Mouse (Mus musculus) forebrain, embryonic 12.5 days (tissue): ENCODE results near the gene Abcg3. TPM values are rescaled to one million over a fixed set of nuclear protein-coding genes. Genes with fewer than 3 reads are reported as not detected.
"Not testable (repeated sequence)": the region's sequence is repeated elsewhere in the genome, so short reads cannot be mapped to it uniquely, and the experiment has no call there.

Source experiments
- ATAC-seq: fragments of 200-750 bp; cut with Nextera tagmentation; 2 replicates; pipeline ENCODE4 v1.8.0; 2017; ENCODE audit warnings: moderate TSS enrichment; ENCODE audit not compliant: low FRiP score
- H3K27ac ChIP-seq: fragments of 300-500 bp; sonication (generic); 2 replicates; pipeline ENCODE4 v1.5.1; 2016; ENCODE audit warnings: mild to moderate bottlenecking
- H3K27me3 ChIP-seq: fragments of 300-500 bp; sonication (generic); 2 replicates; pipeline ENCODE4 v1.6.1; 2016; ENCODE audit warnings: mild to moderate bottlenecking
- H3K36me3 ChIP-seq: fragments of 300-500 bp; sonication (generic); replicated peaks from 2 replicates; pipeline ENCODE4 v1.6.1; 2016; ENCODE audit warnings: mild to moderate bottlenecking
- H3K4me1 ChIP-seq: fragments of 300-500 bp; sonication (generic); 2 replicates; pipeline ENCODE4 v1.6.1; 2016
- H3K4me2 ChIP-seq: fragments of 300-500 bp; sonication (generic); 2 replicates; pipeline ENCODE4 v1.6.1; 2016; ENCODE audit warnings: mild to moderate bottlenecking, moderate library complexity
- H3K4me3 ChIP-seq: fragments of 300-500 bp; sonication (generic); replicated peaks from 2 replicates; pipeline ENCODE4 v1.5.1; 2016; ENCODE audit warnings: mild to moderate bottlenecking
- H3K9ac ChIP-seq: fragments of 300-500 bp; sonication (generic); 2 replicates; pipeline ENCODE4 v1.6.1; 2016; ENCODE audit warnings: mild to moderate bottlenecking
- H3K9me3 ChIP-seq: fragments of 300-500 bp; sonication (generic); 2 replicates; pipeline ENCODE4 v1.6.1; 2016
- WGBS: fragments of 180-500 bp; shearing (Covaris S2); methylation state at CpG from one replicate; pipeline ENCODE4 v1.1.7; 2016; 5-methylcytosine and 5-hydroxymethylcytosine counted together
- polyA plus RNA-seq: library from polyadenylated mRNA; unstranded; fragments of >200 nt; fragmentation: Nextera tagmentation; extraction: Ambion mirVana; gene quantifications from 2 replicates; pipeline ENCODE4 v1.2.1, GENCODE M21; 2016

Gene Abcg3
- 0.19 and 0.37 TPM in 2 replicates for polyA plus RNA-seq

DNA sequence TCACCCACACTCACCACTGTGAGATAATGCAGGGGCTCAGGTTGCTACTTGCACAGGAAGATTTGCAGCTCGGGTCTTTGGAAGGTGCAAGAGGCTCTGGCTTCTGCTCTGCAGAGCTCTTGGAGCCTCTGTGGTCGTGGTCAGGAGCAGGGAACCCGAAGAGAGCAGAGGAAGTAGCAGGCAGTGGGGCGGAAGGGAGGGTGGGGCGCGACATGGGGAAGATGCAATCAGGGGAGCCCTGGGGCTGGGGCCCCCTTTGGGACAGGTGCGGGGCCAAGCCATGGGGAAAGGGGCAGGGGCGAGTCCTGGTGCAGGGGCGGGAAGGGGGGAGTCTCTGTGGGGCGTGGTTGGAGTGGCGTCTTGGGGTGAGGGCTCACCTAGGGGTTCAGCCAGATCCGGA lies at the start of gene Abcg3:
TSS of gene Abcg3 (minus strand) at position 184 of the 400 bp plus-strand sequence.
- Histone ChIP-seq H3K36me3 (no peaks in the 10 kb centered on the region), H3K27me3 (no peaks in the 10 kb centered on the region), H3K9ac (no peak within 1 kb of the TSS), H3K4me3 (no peak within 1 kb of the TSS), H3K27ac (no peak within 1 kb of the TSS), H3K9me3 (no peaks in the 10 kb centered on the region), H3K4me2 (no peak within 1 kb of the TSS), H3K4me1 (no peaks in the 10 kb centered on the region)
- ATAC-seq: no peak
- WGBS: 43% methylated on average over 12 of the region's 12 CpGs

DNA sequence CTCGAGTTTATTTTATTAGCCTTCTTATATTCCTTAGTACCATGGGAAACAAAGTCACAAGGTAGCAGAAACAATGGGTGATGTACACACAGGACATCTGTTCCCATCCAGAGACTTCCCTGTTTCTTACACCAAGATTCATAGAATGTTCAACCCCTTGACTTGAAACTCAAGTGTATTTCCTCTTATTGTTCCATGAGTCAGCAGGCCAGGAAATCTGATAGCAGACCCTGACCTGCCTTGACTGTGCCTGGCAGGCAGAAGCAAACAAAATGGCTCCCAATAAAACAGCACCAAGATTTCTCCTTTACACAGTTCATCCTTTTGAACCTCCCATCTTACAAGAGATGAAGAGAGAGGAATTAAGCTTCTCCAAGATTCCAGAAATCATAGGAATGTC lies 30.0 kb upstream of the Abcg3 start:
- WGBS: 80% methylated on average over 1 of the region's 1 CpGs
- H3K9ac ChIP-seq: no peak overlapping the region
- H3K4me1 ChIP-seq: no peaks in the 10 kb centered on the region
- no peak for ATAC-seq
- 0 out of 2 replicates have a peak, but pooled peaks cover 2% of the 10 kb centered on the region for H3K9me3 ChIP-seq
- H3K27ac ChIP-seq: no peak overlapping the region
- no peaks in the 10 kb centered on the region for H3K27me3 ChIP-seq
- no peak overlapping the region for H3K4me2 ChIP-seq
- H3K36me3 ChIP-seq: no peaks in the 10 kb centered on the region
- no peak overlapping the region for H3K4me3 ChIP-seq

DNA sequence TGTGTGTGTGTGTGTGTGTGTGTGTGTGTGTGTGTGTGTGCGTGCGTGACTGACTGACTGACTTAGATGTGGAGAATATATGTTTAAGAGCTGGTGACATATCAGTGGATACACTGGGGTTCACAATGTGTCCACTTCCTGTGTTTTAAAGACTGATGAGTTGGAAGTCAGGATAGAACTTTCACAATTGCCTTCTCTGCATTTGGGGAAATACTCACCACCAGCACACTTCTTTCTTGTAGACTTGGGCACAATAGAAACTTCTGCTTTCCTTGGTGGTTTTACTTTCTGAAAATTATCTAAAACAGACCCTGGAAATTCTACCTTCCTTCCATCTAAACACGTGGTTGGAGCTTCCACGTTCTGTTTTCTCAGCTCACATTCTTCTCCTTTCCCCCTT lies 29.1 kb upstream of the Abcg3 start:
- ATAC-seq: no peak
- H3K4me1 ChIP-seq: no peaks in the 10 kb centered on the region
- H3K27ac ChIP-seq: no peak overlapping the region
- H3K4me2 ChIP-seq: no peak overlapping the region
- WGBS: 88% methylated on average over 4 of the region's 4 CpGs
- no peak overlapping the region for H3K9ac ChIP-seq
- H3K27me3 ChIP-seq: no peaks in the 10 kb centered on the region
- H3K4me3 ChIP-seq: no peak overlapping the region
- no peaks in the 10 kb centered on the region for H3K36me3 ChIP-seq
- 0 out of 2 replicates have a peak, but pooled peaks cover 2% of the 10 kb centered on the region for H3K9me3 ChIP-seq

DNA sequence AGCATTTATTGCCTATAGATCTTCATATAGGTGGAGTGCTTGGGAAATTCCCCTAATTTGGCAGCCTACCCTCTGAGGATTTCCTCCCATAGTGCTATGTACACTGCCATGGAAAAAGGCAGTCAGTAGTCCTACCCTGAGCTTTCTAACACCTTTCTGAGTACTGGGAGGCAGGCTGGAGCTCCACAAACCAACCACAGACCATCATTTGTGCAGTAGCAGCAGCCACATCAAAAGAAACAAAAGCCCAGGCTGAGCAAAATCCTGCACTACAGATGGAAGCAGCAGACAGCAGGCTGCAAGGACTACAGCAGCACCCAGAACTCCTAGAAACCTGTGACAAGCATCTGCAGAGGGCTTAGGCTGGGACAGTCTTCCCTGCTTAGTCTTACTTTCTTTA lies 27.9 kb upstream of the Abcg3 start:
- H3K4me2 ChIP-seq: no peak overlapping the region
- no peaks in the 10 kb centered on the region for H3K4me1 ChIP-seq
- no peak overlapping the region for H3K4me3 ChIP-seq
- no peak overlapping the region for H3K27ac ChIP-seq
- H3K9me3 ChIP-seq: 0 out of 2 replicates have a peak, but pooled peaks cover 2% of the 10 kb centered on the region
- ATAC-seq: no peak
- H3K9ac ChIP-seq: no peak overlapping the region
- H3K36me3 ChIP-seq: no peaks in the 10 kb centered on the region
- no peaks in the 10 kb centered on the region for H3K27me3 ChIP-seq

DNA sequence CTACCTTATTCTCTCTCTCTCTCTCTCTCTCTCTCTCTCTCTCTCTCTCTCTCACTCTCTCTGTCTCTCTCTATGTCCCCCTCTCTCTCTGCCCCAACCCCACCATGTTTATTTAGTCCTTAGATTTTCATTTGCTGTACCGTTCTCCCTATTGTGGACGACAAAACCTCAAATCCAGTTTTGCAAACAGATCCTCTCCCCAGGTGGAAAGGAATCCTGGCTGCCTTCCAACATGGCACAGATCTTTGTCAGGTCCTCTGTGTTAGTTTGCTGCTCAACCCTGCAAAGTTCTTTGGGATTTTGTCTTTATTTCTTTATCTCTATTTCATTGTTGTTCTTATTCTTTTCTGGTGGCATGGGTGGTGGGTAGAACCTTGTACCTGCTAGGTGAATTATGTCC lies 6.9 kb upstream of the Abcg3 start:
- no peak overlapping the region for H3K9ac ChIP-seq
- no peak overlapping the region for H3K4me2 ChIP-seq
- ATAC-seq: no peak
- no peaks in the 10 kb centered on the region for H3K4me1 ChIP-seq
- H3K27ac ChIP-seq: no peak overlapping the region
- WGBS: 80% methylated on average over 2 of the region's 2 CpGs
- H3K27me3 ChIP-seq: no peaks in the 10 kb centered on the region
- no peaks in the 10 kb centered on the region for H3K36me3 ChIP-seq
- H3K4me3 ChIP-seq: no peak overlapping the region
- H3K9me3 ChIP-seq: no peaks in the 10 kb centered on the region

DNA sequence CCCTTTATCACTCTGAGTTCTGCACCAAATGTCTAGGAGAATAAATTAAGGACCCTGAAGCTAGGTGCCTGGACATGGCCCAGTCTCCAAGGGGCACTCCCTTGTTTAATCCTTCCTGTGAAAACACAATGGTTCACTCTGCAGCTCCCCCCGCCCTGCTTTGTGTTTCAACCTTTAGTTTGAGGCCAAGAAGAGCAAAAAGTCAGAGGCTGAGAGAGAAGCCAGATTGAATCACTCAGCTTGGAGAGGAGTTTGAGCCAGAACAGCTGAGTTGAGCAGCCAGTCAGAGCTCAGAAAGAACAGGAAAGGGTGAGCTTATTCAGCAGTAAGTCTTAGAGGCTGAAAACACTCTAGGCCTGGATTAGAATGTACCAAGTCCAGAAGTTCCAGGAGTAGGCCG lies 5.5 kb upstream of the Abcg3 start:
- ATAC-seq: no peak
- H3K27me3 ChIP-seq: no peaks in the 10 kb centered on the region
- H3K4me3 ChIP-seq: no peak overlapping the region
- no peak overlapping the region for H3K9ac ChIP-seq
- H3K4me1 ChIP-seq: no peaks in the 10 kb centered on the region
- no peak overlapping the region for H3K4me2 ChIP-seq
- 54% methylated on average over 2 of the region's 2 CpGs for WGBS
- no peak overlapping the region for H3K27ac ChIP-seq
- H3K9me3 ChIP-seq: no peaks in the 10 kb centered on the region
- H3K36me3 ChIP-seq: no peaks in the 10 kb centered on the region

DNA sequence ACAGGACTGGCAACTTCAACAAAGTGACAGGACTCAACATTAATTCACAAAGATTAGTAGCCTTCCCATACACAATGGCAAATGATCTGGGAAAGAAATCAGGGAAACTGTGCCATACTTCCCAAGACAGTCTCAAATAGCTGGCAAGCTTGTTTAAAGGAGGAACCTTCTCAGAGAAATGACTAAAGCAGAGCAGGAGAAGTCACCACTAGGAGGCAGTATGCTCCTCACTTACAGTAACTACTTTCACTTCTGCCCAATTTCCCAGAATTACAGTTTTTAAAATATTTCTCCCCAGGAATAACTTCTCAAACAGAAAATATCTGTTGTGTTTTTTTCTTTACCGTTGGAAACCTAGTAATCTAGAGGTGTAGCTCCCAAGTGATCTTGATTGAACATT lies 4.2 kb upstream of the Abcg3 start:
- Histone ChIP-seq H3K4me2 (no peak overlapping the region), H3K4me1 (no peaks in the 10 kb centered on the region), H3K27ac (no peak overlapping the region), H3K9me3 (no peaks in the 10 kb centered on the region), H3K27me3 (no peaks in the 10 kb centered on the region), H3K4me3 (no peak overlapping the region), H3K9ac (no peak overlapping the region), H3K36me3 (no peaks in the 10 kb centered on the region)
- ATAC-seq: no peak
- 56% methylated on average over 1 of the region's 1 CpGs for WGBS

DNA sequence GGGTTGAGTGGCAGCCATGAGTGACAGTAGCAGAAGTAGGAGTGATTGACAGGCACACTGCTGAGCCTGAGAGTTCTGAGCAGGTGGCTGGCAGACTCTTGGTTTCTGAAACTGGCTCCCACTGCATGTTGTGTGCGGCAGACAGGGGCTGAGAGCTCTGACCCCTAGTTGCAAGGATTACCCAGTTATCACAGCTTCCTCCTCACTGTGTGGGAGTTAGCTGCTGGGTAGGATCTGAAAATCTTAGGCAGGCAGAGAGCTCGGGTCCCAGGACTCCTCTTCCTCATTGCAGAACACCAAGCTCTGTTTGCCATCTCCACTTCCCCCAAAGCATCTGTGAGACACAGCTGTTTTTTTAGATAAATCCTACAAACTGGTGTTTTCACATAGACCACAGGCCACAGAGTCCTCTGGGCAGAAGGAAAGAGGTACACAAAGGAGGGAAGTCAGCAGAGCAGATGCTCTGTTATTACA lies 3.4 kb downstream of the Abcg3 start:
- H3K9ac ChIP-seq: no peak overlapping the region
- WGBS: 71% methylated on average over 2 of the region's 2 CpGs

DNA sequence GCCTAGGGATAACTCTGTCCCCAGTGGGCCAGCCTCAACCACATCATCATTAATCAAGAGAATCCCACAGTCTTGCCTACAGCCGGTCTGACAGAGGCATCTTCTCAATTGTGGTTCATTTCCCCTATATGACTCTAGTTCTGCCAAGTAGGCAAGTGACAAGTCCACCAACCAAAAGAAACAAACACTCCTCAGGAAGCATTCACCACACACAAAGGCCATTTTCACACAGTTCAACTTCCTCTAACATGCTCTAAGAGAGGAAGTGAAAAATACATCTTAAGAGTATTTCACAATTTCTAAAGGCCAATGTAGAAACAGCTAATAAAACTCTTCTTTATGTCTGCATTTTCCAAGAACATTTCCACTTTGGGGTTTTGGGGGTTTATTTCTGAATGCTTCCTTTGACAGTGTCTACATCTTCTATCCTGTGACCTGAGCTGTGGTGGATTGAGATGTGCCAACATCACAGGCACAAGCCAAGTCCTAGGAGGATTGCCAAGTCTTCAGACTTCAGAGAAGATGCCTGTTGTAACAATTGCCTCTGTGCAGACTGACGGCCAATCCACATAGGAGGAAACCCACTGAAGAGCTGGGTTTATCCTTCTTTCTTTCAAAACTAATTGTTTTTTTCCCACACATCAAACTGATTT lies 24.3 kb downstream of the Abcg3 start:
- Histone ChIP-seq H3K27me3 (no peaks in the 10 kb centered on the region), H3K9ac (no peak overlapping the region), H3K4me3 (no peak overlapping the region), H3K36me3 (no peaks in the 10 kb centered on the region), H3K4me1 (no peaks in the 10 kb centered on the region), H3K9me3 (no peaks in the 10 kb centered on the region), H3K27ac (no peak overlapping the region), H3K4me2 (no peak overlapping the region)
- WGBS: 87% methylated on average over 2 of the region's 2 CpGs
- ATAC-seq: no peak

More for the DNA sequence above, 3.4 kb downstream of the Abcg3 start:
- no peaks in the 10 kb centered on the region for H3K9me3 ChIP-seq
- no peaks in the 10 kb centered on the region for H3K27me3 ChIP-seq
- no peak overlapping the region for H3K4me3 ChIP-seq
- H3K4me2 ChIP-seq: no peak overlapping the region
- ATAC-seq: no peak
- no peaks in the 10 kb centered on the region for H3K4me1 ChIP-seq
- H3K36me3 ChIP-seq: no peaks in the 10 kb centered on the region
- no peak overlapping the region for H3K27ac ChIP-seq

DNA sequence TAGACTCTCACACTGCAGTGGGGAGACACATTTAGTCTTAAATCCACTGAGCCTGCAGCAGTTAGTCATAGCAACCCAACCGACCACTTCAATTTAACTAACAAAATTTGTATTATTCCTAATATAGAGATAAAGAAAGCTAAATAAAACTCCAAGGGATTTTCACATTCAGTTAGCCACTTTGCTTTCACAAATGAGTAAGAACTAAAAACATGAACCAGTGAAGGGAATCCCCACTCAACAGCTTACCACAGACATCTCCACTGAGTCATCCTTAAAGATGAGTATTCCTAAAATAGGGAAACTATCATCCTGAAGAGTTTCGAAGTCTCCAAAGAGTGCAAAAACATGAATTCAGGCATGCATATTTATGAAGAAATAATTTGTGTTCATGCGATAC lies 27.3 kb downstream of the Abcg3 start:
- ATAC-seq: no peak
- WGBS: 90% methylated on average over 3 of the region's 3 CpGs

DNA sequence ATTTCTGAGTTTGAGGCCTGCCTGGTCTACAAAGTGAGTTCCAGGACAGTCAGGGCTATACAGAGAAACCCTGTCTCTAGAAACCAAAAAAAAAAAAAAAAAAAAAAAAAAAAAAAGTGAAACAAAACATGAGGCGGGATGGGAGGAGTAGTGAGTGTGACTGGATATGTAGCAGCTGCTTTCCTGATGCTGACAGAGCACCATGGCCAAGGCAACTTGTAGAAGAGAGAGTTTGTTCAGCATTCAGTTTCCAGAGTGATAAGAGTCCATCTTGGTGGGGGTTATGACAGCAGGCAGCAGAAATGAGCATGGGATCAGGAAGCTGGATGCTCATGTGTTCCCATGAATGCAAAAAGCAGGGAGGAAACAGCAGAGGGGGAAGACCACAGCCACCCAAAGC lies 35.6 kb downstream of the Abcg3 start:
- 82% methylated on average over 1 of the region's 1 CpGs for whole genome bisulfite sequencing
- H3K9me3 ChIP-seq: 0 out of 2 replicates have a peak, but pooled peaks cover 2% of the 10 kb centered on the region
- no peaks in the 10 kb centered on the region for H3K36me3 ChIP-seq
- H3K4me3 ChIP-seq: no peak overlapping the region
- no peaks in the 10 kb centered on the region for H3K4me1 ChIP-seq
- H3K27ac ChIP-seq: no peak overlapping the region
- no peaks in the 10 kb centered on the region for H3K27me3 ChIP-seq
- ATAC-seq: no peak
- no peak overlapping the region for H3K4me2 ChIP-seq
- H3K9ac ChIP-seq: no peak overlapping the region

More for the DNA sequence above, 27.3 kb downstream of the Abcg3 start:
- Histone ChIP-seq H3K27me3 (no peaks in the 10 kb centered on the region), H3K4me3 (no peak overlapping the region), H3K4me1 (no peaks in the 10 kb centered on the region), H3K36me3 (no peaks in the 10 kb centered on the region), H3K27ac (no peak overlapping the region), H3K9ac (no peak overlapping the region), H3K9me3 (no peaks in the 10 kb centered on the region), H3K4me2 (no peak overlapping the region)

DNA sequence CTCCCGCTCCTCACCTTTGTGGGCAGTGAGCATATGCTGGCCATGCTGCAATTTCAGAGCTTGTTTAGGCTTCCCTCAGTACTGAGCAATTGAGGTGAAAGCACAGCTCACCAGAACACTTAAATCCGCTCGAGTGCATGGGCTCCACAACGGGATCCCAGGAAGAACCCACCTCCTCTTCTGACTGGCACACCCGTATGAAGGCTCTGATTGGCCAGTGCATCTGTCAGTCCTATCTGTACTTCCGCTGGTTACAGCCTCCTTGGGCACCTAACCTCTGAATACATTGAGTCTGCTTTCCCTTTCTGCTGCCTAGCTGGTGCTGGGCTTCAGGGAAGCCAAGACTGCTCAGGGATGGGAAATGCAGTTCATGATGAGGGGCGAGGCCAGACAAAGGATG lies 48.4 kb downstream of the Abcg3 start:
- no peak for ATAC-seq
- Histone ChIP-seq H3K4me3 (no peak overlapping the region), H3K4me2 (no peak overlapping the region), H3K27ac (no peak overlapping the region), H3K9ac (no peak overlapping the region), H3K9me3 (0 out of 2 replicates have a peak, but pooled peaks cover 5% of the 10 kb centered on the region), H3K4me1 (no peaks in the 10 kb centered on the region), H3K27me3 (no peaks in the 10 kb centered on the region), H3K36me3 (no peaks in the 10 kb centered on the region)
- WGBS: 89% methylated on average over 7 of the region's 7 CpGs

DNA sequence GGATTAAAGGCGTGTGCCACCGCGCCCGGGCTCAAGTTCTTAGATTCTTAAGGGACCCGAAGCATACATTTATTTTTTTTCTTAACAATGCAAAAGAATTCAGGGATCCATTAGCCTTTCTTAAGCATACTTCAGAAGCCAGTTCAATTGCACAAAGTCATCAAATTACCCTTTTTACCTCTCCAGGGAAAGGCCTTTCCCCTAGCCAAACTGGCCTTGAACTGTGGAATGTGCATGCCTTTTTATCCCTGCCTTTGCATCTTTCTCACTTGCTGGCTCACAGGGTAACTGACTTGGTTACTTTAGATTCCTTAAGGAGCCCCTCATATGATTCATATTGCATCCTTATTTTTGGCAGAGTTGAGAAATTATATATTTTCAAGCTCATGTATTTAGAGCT lies 76.0 kb downstream of the Abcg3 start:
- H3K9ac ChIP-seq, H3K4me1 ChIP-seq, H3K4me3 ChIP-seq, H3K36me3 ChIP-seq, H3K27ac ChIP-seq, H3K9me3 ChIP-seq, H3K4me2 ChIP-seq, ATAC-seq, H3K27me3 ChIP-seq: not testable (repeated sequence)
- 90% methylated on average over 5 of the region's 5 CpGs for WGBS
